Mouse (Mus musculus): ENCODE data around the gene Zfp568.

GRCm38 (mm10) chr7:29956257-29956656 is 27.5 kb upstream of the Zfp568 start:
- TF ChIP-seq POLR2A (IDR thresholded peaks at IDR 0.05; ENCODE audit: control insufficient read depth, low read depth, low read length) (no peak), CTCF (IDR thresholded peaks at IDR 0.05; ENCODE audit: control insufficient read depth, insufficient read depth, insufficient replicate concordance, low read depth, low read length) (no peak)

All from testis, adult 2 months (tissue).